Mouse (Mus musculus): ENCODE data around the gene Igflr1.

GRCm38 (mm10) chr7:30551445-30552101 is 13.7 kb upstream of the Igflr1 start:
- TF ChIP-seq POLR2A (IDR thresholded peaks at IDR 0.05; ENCODE audit: borderline replicate concordance, extremely low read depth, insufficient read depth, insufficient read length, poor library complexity, severe bottlenecking) (no peak), CTCF (IDR thresholded peaks at IDR 0.05; ENCODE audit: borderline replicate concordance, extremely low read depth, insufficient read depth, insufficient read length) (peak; percentile 28; the same call in 1 of the 2 replicates)
